Mouse (Mus musculus) MEL (cell line): ENCODE data around the gene Dennd1a. TPM values are rescaled to one million over a fixed set of nuclear protein-coding genes. Genes with fewer than 3 reads are reported as not detected.

Experiments
- DNase-seq: peaks from one replicate; pipeline ENCODE4 v3.0.0; 2011; ENCODE audit warnings: low read depth, low spot score
- H3K27ac ChIP-seq: 2 replicates; pipeline ENCODE4 v1.5.1; 2012; ENCODE audit warnings: low read depth, mild to moderate bottlenecking, control low read depth, low read length, moderate library complexity; ENCODE audit not compliant: control insufficient read depth
- H3K27me3 ChIP-seq, 2 experiments: fragments of 150-350 bp in 1 of 2; sonication (generic) in 1 of 2; 2 replicates each; pipeline ENCODE4 v1.6.1; 2012; ENCODE audit warnings: low read length in 2 of 2, mild to moderate bottlenecking in 2 of 2, improper control_type of control experiment in 1 of 2, moderate library complexity in 1 of 2; ENCODE audit not compliant: insufficient read depth in 2 of 2, control insufficient read depth in 1 of 2
- H3K36me3 ChIP-seq, 2 experiments: 2 replicates each; pipeline ENCODE4 v1.6.1; 2012 to 2014; ENCODE audit warnings: low read length in 2 of 2, improper control_type of control experiment in 1 of 2, inconsistent platforms in 1 of 2, mild to moderate bottlenecking in 1 of 2; ENCODE audit not compliant: insufficient read depth in 2 of 2, control insufficient read depth in 1 of 2
- H3K4me1 ChIP-seq, 2 experiments: fragments of 150-350 bp in 1 of 2; sonication (generic) in 1 of 2; 2 replicates each; pipeline ENCODE4 v1.6.1; 2012; ENCODE audit warnings: low read length in 2 of 2, improper control_type of control experiment in 1 of 2, mild to moderate bottlenecking in 1 of 2; ENCODE audit not compliant: insufficient read depth in 2 of 2, control insufficient read depth in 1 of 2
- H3K4me3 ChIP-seq, 2 experiments: fragments of 150-350 bp in 1 of 2; sonication (generic) in 1 of 2; 2 replicates each; pipeline ENCODE4 v1.5.1; 2012; ENCODE audit warnings: low read depth in 2 of 2, low read length in 2 of 2, mild to moderate bottlenecking in 2 of 2, moderate library complexity in 2 of 2, control low read depth in 1 of 2, improper control_type of control experiment in 1 of 2; ENCODE audit not compliant: control insufficient read depth in 1 of 2, insufficient read depth in 1 of 2
- H3K79me2 ChIP-seq: 2 replicates; pipeline ENCODE4 v1.6.1; 2012; ENCODE audit warnings: mild to moderate bottlenecking, low read length, moderate library complexity; ENCODE audit not compliant: control insufficient read depth, poor library complexity, insufficient read depth
- H3K9ac ChIP-seq: 2 replicates; pipeline ENCODE4 v1.6.1; 2012; ENCODE audit warnings: low read depth, mild to moderate bottlenecking, control low read depth, low read length, moderate library complexity; ENCODE audit not compliant: control insufficient read depth, poor library complexity, severe bottlenecking
- H3K9me3 ChIP-seq: fragments of 150-350 bp; sonication (generic); replicated peaks from 2 replicates; pipeline ENCODE4 v1.6.1; 2012; ENCODE audit warnings: mild to moderate bottlenecking, low read length, improper control_type of control experiment, moderate library complexity; ENCODE audit not compliant: insufficient read depth
- CHD1 ChIP-seq: IDR thresholded peaks from 2 replicates; pipeline ENCODE4 v1.6.1; 2012; ENCODE audit warnings: low read depth, mild to moderate bottlenecking, inconsistent platforms, low read length, improper control_type of control experiment
- CHD2 ChIP-seq: IDR thresholded peaks from 2 replicates; pipeline ENCODE4 v1.6.1; 2011; ENCODE audit warnings: low read length, improper control_type of control experiment
- CTCF ChIP-seq, 3 experiments: IDR thresholded peaks in 2 of 3; conservative IDR thresholded peaks in 1 of 3; 2 replicates each; pipeline ENCODE4 v1.5.1; 2011 to 2012; ENCODE audit warnings: low read length in 3 of 3, low read depth in 2 of 3, mild to moderate bottlenecking in 2 of 3, improper control_type of control experiment in 1 of 3, inconsistent platforms in 1 of 3, mixed read lengths in 1 of 3, moderate library complexity in 1 of 3; ENCODE audit not compliant: control insufficient read depth in 1 of 3, insufficient read depth in 1 of 3, poor library complexity in 1 of 3, severe bottlenecking in 1 of 3
- ELF1 ChIP-seq: IDR thresholded peaks from 2 replicates; pipeline ENCODE4 v1.6.1; 2014; ENCODE audit warnings: low read depth, mild to moderate bottlenecking, inconsistent platforms, low read length, improper control_type of control experiment, moderate library complexity
- EP300 ChIP-seq, 2 experiments: IDR thresholded peaks; 2 replicates each; pipeline ENCODE4 v1.6.1; 2011; ENCODE audit warnings: improper control_type of control experiment in 2 of 2, low read length in 2 of 2, low read depth in 1 of 2, mild to moderate bottlenecking in 1 of 2
- ETS1 ChIP-seq: IDR thresholded peaks from 2 replicates; pipeline ENCODE4 v1.6.1; 2012; ENCODE audit warnings: low read depth, mild to moderate bottlenecking, inconsistent platforms, low read length, improper control_type of control experiment, moderate library complexity
- GATA1 ChIP-seq: IDR thresholded peaks from 2 replicates; pipeline ENCODE4 v1.6.1; 2011; ENCODE audit warnings: low read depth, low read length, improper control_type of control experiment
- HCFC1 ChIP-seq: IDR thresholded peaks from 2 replicates; pipeline ENCODE4 v1.6.1; 2012; ENCODE audit warnings: low read depth, mild to moderate bottlenecking, inconsistent platforms, low read length, improper control_type of control experiment, moderate library complexity
- KAT2A ChIP-seq: conservative IDR thresholded peaks from 2 replicates; pipeline ENCODE4 v1.6.1; 2012; ENCODE audit warnings: low read depth, low read length, improper control_type of control experiment, inconsistent platforms
- MAFK ChIP-seq: IDR thresholded peaks from 2 replicates; pipeline ENCODE4 v1.6.1; 2011; ENCODE audit warnings: low read depth, mild to moderate bottlenecking, low read length, improper control_type of control experiment, borderline replicate concordance
- MAX ChIP-seq: IDR thresholded peaks from 2 replicates; pipeline ENCODE4 v1.6.1; 2011; ENCODE audit warnings: low read length, improper control_type of control experiment
- MAZ ChIP-seq: IDR thresholded peaks from 2 replicates; pipeline ENCODE4 v1.6.1; 2012; ENCODE audit warnings: low read depth, mild to moderate bottlenecking, inconsistent platforms, low read length, improper control_type of control experiment
- MYB ChIP-seq: IDR thresholded peaks from 2 replicates; pipeline ENCODE4 v1.6.1; 2011; ENCODE audit warnings: mild to moderate bottlenecking, low read depth, low read length, improper control_type of control experiment
- POLR2A ChIP-seq, 2 experiments: IDR thresholded peaks; 2 replicates each; pipeline ENCODE4 v1.6.1; 2011 to 2012; ENCODE audit warnings: low read length in 2 of 2, mild to moderate bottlenecking in 2 of 2, control low read depth in 1 of 2, improper control_type of control experiment in 1 of 2, low read depth in 1 of 2, moderate library complexity in 1 of 2; ENCODE audit not compliant: control insufficient read depth in 1 of 2, insufficient read depth in 1 of 2, poor library complexity in 1 of 2
- POLR2AphosphoS2 ChIP-seq: IDR thresholded peaks from 2 replicates; pipeline ENCODE4 v1.6.1; 2011; ENCODE audit warnings: low read length, improper control_type of control experiment
- TAL1 ChIP-seq: IDR thresholded peaks from 2 replicates; pipeline ENCODE4 v1.6.1; 2012; ENCODE audit warnings: mild to moderate bottlenecking, inconsistent platforms, low read length, moderate library complexity, mixed read lengths
- TBP ChIP-seq: IDR thresholded peaks from 2 replicates; pipeline ENCODE4 v1.8.0; 2011; ENCODE audit warnings: low read depth, low read length, improper control_type of control experiment
- UBTF ChIP-seq: IDR thresholded peaks from 2 replicates; pipeline ENCODE4 v1.6.1; 2012; ENCODE audit warnings: low read depth, mild to moderate bottlenecking, inconsistent platforms, low read length, improper control_type of control experiment, moderate library complexity, borderline replicate concordance; ENCODE audit not compliant: insufficient read depth
- USF1 ChIP-seq: IDR thresholded peaks from 2 replicates; pipeline ENCODE4 v1.6.1; 2014; ENCODE audit warnings: low read depth, mild to moderate bottlenecking, inconsistent platforms, low read length, improper control_type of control experiment, moderate library complexity
- USF2 ChIP-seq, 2 experiments: IDR thresholded peaks; 2 replicates each; pipeline ENCODE4 v1.6.1; 2011 to 2012; ENCODE audit warnings: improper control_type of control experiment in 2 of 2, low read length in 2 of 2, borderline replicate concordance in 1 of 2, inconsistent platforms in 1 of 2, low read depth in 1 of 2, mild to moderate bottlenecking in 1 of 2; ENCODE audit not compliant: insufficient read depth in 1 of 2
- ZKSCAN1 ChIP-seq: IDR thresholded peaks from 2 replicates; pipeline ENCODE4 v1.6.1; 2012; ENCODE audit warnings: low read depth, mild to moderate bottlenecking, inconsistent platforms, low read length, improper control_type of control experiment, moderate library complexity
- polyA plus RNA-seq, 2 experiments: library from polyadenylated mRNA; stranded (reverse) in 1 of 2; unstranded in 1 of 2; fragments of >175 nt in 1 of 2; fragments of >200 nt in 1 of 2; gene quantifications; 2 replicates each; pipeline versions ENCODE4 v1.2.1 to v1.2.4; 2012; ENCODE audit warnings: low replicate concordance in 2 of 2, low read depth in 1 of 2; ENCODE audit not compliant: insufficient read length in 2 of 2, insufficient read depth in 1 of 2, missing spikeins in 1 of 2
- total RNA-seq: library from RNA; depleted of rRNA; stranded (reverse); fragments of 300-350 nt; gene quantifications from 2 replicates; pipeline ENCODE4 v1.2.3, GENCODE M21; 2012

Gene Dennd1a
- total and polyA plus RNA-seq, 3 experiments, result 5.0 to 21.8 TPM; not detected in 1

- TF ChIP-seq POLR2A (IDR thresholded peaks at IDR 0.05; ENCODE audit: control insufficient read depth in 1 of 2, insufficient read depth in 1 of 2, low read depth in 1 of 2, low read length in 2 of 2, poor library complexity in 1 of 2) (no peak), TAL1 (no peak), HCFC1 (no peak), CHD2 (no peak), KAT2A (no peak), CHD1 (no peak), ETS1 (no peak), CTCF (IDR thresholded peaks at IDR 0.05 in 2 of 3, conservative IDR thresholded peaks at IDR 0.05 in 1 of 3; ENCODE audit: control insufficient read depth in 1 of 3, insufficient read depth in 1 of 3, low read depth in 2 of 3, low read length in 3 of 3, poor library complexity in 1 of 3, severe bottlenecking in 1 of 3) (no peak), EP300 (IDR thresholded peaks at IDR 0.05; ENCODE audit: low read depth in 1 of 2, low read length in 2 of 2) (no peak), USF2 (IDR thresholded peaks at IDR 0.05; ENCODE audit: borderline replicate concordance in 1 of 2, insufficient read depth in 1 of 2, low read depth in 1 of 2, low read length in 2 of 2) (no peak), MAX (no peak), ZKSCAN1 (no peak), POLR2AphosphoS2 (no peak), MYB (no peak), GATA1 (no peak)
- DNase-seq, result no peak
- H3K9ac ChIP-seq, result no peak overlapping the region
- no peak overlapping the region for H3K4me3 ChIP-seq
- no peaks in the 10 kb centered on the region; a peak in 1 of 4 replicates for H3K36me3 ChIP-seq
- no peaks in the 10 kb centered on the region for H3K79me2 ChIP-seq
- no peaks in the 10 kb centered on the region for H3K4me1 ChIP-seq
- no peak overlapping the region for H3K27ac ChIP-seq
- H3K27me3 ChIP-seq, result no peaks in the 10 kb centered on the region
- no peaks in the 10 kb centered on the region for H3K9me3 ChIP-seq
These were observed 432.0 kb downstream of the Dennd1a start for GRCm38 (mm10) chr2:37855226-37855625.

GRCm38 (mm10) chr2:37853878-37854435, 433.2 kb downstream of the Dennd1a start:
- Histone ChIP-seq H3K4me1 (no peaks in the 10 kb centered on the region), H3K36me3 (no peaks in the 10 kb centered on the region; a peak in 1 of 4 replicates)
- no peak for DNase-seq

More at GRCm38 (mm10) chr2:37853878-37854435, 433.2 kb downstream of the Dennd1a start:
- Histone ChIP-seq H3K27ac (no peak overlapping the region), H3K27me3 (no peaks in the 10 kb centered on the region), H3K9ac (no peak overlapping the region), H3K79me2 (no peaks in the 10 kb centered on the region), H3K9me3 (no peaks in the 10 kb centered on the region)
- TF ChIP-seq TBP (no peak), MYB (no peak), UBTF (no peak), USF1 (no peak), MAFK (no peak), USF2 (IDR thresholded peaks at IDR 0.05; ENCODE audit: borderline replicate concordance in 1 of 2, insufficient read depth in 1 of 2, low read depth in 1 of 2, low read length in 2 of 2) (no peak), ELF1 (no peak), HCFC1 (no peak), CTCF (IDR thresholded peaks at IDR 0.05 in 2 of 3, conservative IDR thresholded peaks at IDR 0.05 in 1 of 3; ENCODE audit: control insufficient read depth in 1 of 3, insufficient read depth in 1 of 3, low read depth in 2 of 3, low read length in 3 of 3, poor library complexity in 1 of 3, severe bottlenecking in 1 of 3) (no peak), MAZ (no peak), POLR2AphosphoS2 (no peak), GATA1 (no peak)
- TF ChIP-seq, all 39 proteins: peak for 0
- H3K4me3 ChIP-seq, result no peak overlapping the region
